Mouse (Mus musculus): ENCODE measurements around the gene Gm17521. TPM values are rescaled to one million over a fixed set of nuclear protein-coding genes. Genes with fewer than 3 reads are reported as not detected.
"Not testable (repeated sequence)": the region's sequence is repeated elsewhere in the genome, so short reads cannot be mapped to it uniquely, and the experiment has no call there.

Gm17521 gene
- polyA plus RNA-seq (2012; rRNA removed) (not detected in 2 replicates), polyA plus RNA-seq (2014; fragmentation: Nextera tagmentation; extraction: Ambion mirVana) (not detected in 2 replicates)

GRCm38 (mm10) chrX:123029569-123029968, at the start of gene Gm17521:
Gene Gm17521 (minus strand): TSS chrX:123029669.
- DNase-seq (ENCODE audit: low read depth in 3 of 3, low spot score in 3 of 3); H3K27ac ChIP-seq; H3K36me3 ChIP-seq (replicated peaks; ENCODE audit: control insufficient read depth, insufficient read depth, low read depth); H3K4me2 ChIP-seq (ENCODE audit: low read depth); H3K4me1 ChIP-seq (replicated peaks; ENCODE audit: control insufficient read depth in 2 of 2, insufficient read depth in 2 of 2, low read length in 1 of 2); ATAC-seq (ENCODE audit: insufficient read depth); H3K9ac ChIP-seq (replicated peaks); H3K9me3 ChIP-seq (ENCODE audit: control insufficient read depth, low read length); H3K27me3 ChIP-seq (ENCODE audit: control insufficient read depth, insufficient read depth, low read length); H3K4me3 ChIP-seq (ENCODE audit: insufficient read depth in 1 of 2, low read depth in 2 of 2, low read length in 2 of 2): not testable (repeated sequence)
- WGBS (ENCODE audit: insufficient replicate concordance), result 67% methylated on average over 1 of the region's 1 CpGs

GRCm38 (mm10) chrX:123043956-123044355, 14.5 kb upstream of the Gm17521 start:
- no peak overlapping the region for H3K4me3 ChIP-seq (ENCODE audit: insufficient read depth in 1 of 2, low read depth in 2 of 2, low read length in 2 of 2)
- H3K4me2 ChIP-seq (ENCODE audit: low read depth), result no peak overlapping the region
- no peak for DNase-seq (ENCODE audit: low read depth in 3 of 3, low spot score in 3 of 3)
- no peaks in the 10 kb centered on the region for H3K36me3 ChIP-seq (replicated peaks; ENCODE audit: control insufficient read depth, insufficient read depth, low read depth)
- H3K27ac ChIP-seq, result no peak overlapping the region
- no peak for TF ChIP-seq EP300 (IDR thresholded peaks at IDR 0.05; ENCODE audit: low read depth)
- TF ChIP-seq CTCF (IDR thresholded peaks at IDR 0.05; ENCODE audit: low read depth), result no peak
- H3K9ac ChIP-seq (replicated peaks), result no peak overlapping the region
- H3K4me1 ChIP-seq (replicated peaks; ENCODE audit: control insufficient read depth in 2 of 2, insufficient read depth in 2 of 2, low read length in 1 of 2), result no peaks in the 10 kb centered on the region
- no peaks in the 10 kb centered on the region for H3K9me3 ChIP-seq (ENCODE audit: control insufficient read depth, low read length)
- no peak for ATAC-seq (ENCODE audit: insufficient read depth)
- no peaks in the 10 kb centered on the region for H3K27me3 ChIP-seq (ENCODE audit: control insufficient read depth, insufficient read depth, low read length)

- H3K9me3 ChIP-seq (ENCODE audit: control insufficient read depth, low read length), result no peaks in the 10 kb centered on the region
- 51% methylated on average over 4 of the region's 4 CpGs for WGBS (ENCODE audit: insufficient replicate concordance)
- no peaks in the 10 kb centered on the region for H3K27me3 ChIP-seq (ENCODE audit: control insufficient read depth, insufficient read depth, low read length)
- TF ChIP-seq CTCF (IDR thresholded peaks at IDR 0.05; ENCODE audit: low read depth) (no peak), EP300 (IDR thresholded peaks at IDR 0.05; ENCODE audit: low read depth) (no peak)
- no peak overlapping the region for H3K4me2 ChIP-seq (ENCODE audit: low read depth)
- H3K36me3 ChIP-seq (replicated peaks; ENCODE audit: control insufficient read depth, insufficient read depth, low read depth), result no peaks in the 10 kb centered on the region
- no peak overlapping the region for H3K4me3 ChIP-seq (ENCODE audit: insufficient read depth in 1 of 2, low read depth in 2 of 2, low read length in 2 of 2)
- DNase-seq (ENCODE audit: low read depth in 3 of 3, low spot score in 3 of 3) (no peak), ATAC-seq (ENCODE audit: insufficient read depth) (no peak)
- H3K27ac ChIP-seq, result no peak overlapping the region
- H3K4me1 ChIP-seq (replicated peaks; ENCODE audit: control insufficient read depth in 2 of 2, insufficient read depth in 2 of 2, low read length in 1 of 2), result no peaks in the 10 kb centered on the region
- H3K9ac ChIP-seq (replicated peaks), result no peak overlapping the region
These were observed 14.0 kb upstream of the Gm17521 start for GRCm38 (mm10) chrX:123043516-123043915.

Other genes starting within 250 kb of the Gm17521 start
- gene Cldn34c1, start 73.8 kb upstream of the Gm17521 start, polyA plus RNA-seq (2012; rRNA removed), result 2.2 and 2.3 TPM in 2 replicates
- gene Cldn34c1, start 73.8 kb upstream of the Gm17521 start, polyA plus RNA-seq (2014; fragmentation: Nextera tagmentation; extraction: Ambion mirVana), result 3.4 and 3.6 TPM in 2 replicates
- not detected in 2 replicates for gene Srsx, start 192.8 kb upstream of the Gm17521 start, polyA plus RNA-seq (2012; rRNA removed)
- gene Srsx, start 192.8 kb upstream of the Gm17521 start, polyA plus RNA-seq (2014; fragmentation: Nextera tagmentation; extraction: Ambion mirVana), result not detected in 2 replicates
- gene Gm17577, start 217.2 kb upstream of the Gm17521 start, polyA plus RNA-seq (2012; rRNA removed), result not detected in 2 replicates
- gene Gm17577, start 217.2 kb upstream of the Gm17521 start, polyA plus RNA-seq (2014; fragmentation: Nextera tagmentation; extraction: Ambion mirVana), result not detected in 2 replicates

Measured in liver, embryonic 14.5 days (tissue).